33 mouse cellular contexts compared by ENCODE assay signal in genomic region chr3:138273080-138273479, GRCm38 (mm10). TPM values are rescaled to one million over a fixed set of nuclear protein-coding genes. Genes with fewer than 3 reads are reported as not detected.
DNase-seq lines count a peak whose midpoint lies in the region; ATAC-seq and TF ChIP-seq lines count a peak whose summit lies in the region.
"Had no signal": no experiment of that assay in that cellular context is flagged by ENCODE, and none has a peak within 500 bp of the region (broad histone marks: within the 10 kb centered on the region; RNA-seq: fewer than 3 reads in every experiment).

No protein-coding gene starts in this region.

- WGBS in embryonic facial prominence, embryonic 14.5 days, result 70% methylated on average over 7 of the region's 7 CpGs
- WGBS in embryonic facial prominence, embryonic 10.5 days, result 89% methylated on average over 7 of the region's 7 CpGs

- H3K27ac ChIP-seq in embryonic facial prominence, embryonic 14.5 days (replicated peaks; ENCODE audit: low read depth, low read length), result no peak overlapping the region
- H3K27ac ChIP-seq in embryonic facial prominence, embryonic 10.5 days (replicated peaks), result no peak overlapping the region
- peak overlapping the region; percentile 60 for H3K27ac ChIP-seq in embryonic fibroblast, embryonic 13.5 days (ENCODE audit: insufficient read depth, low read length)
- H3K27ac ChIP-seq: embryonic facial prominence, embryonic 13.5 days; forebrain, embryonic 12.5 days; hindbrain, embryonic 10.5 days; kidney, embryonic 15.5 days; limb, embryonic 12.5 days; liver, embryonic 12.5 days; midbrain, embryonic 12.5 days; neural tube, embryonic 13.5 days; stomach, embryonic 15.5 days had no signal

- DNase-seq in embryonic facial prominence, embryonic 14.5 days (ENCODE audit: low spot score), result peak; percentile 63
- DNase-seq in embryonic facial prominence, embryonic 10.5 days (ENCODE audit: low spot score), result no peak
- peak; percentile 20 for DNase-seq in 3134 (ENCODE audit: extremely low read depth, insufficient read length, low spot score)
- peak; percentile 60 for DNase-seq in NIH3T3 (ENCODE audit: low read depth)
- DNase-seq in thymus, postnatal 25 days, result no peak
- no peak for DNase-seq in yolk sac, embryonic 10.5 days (ENCODE audit: low spot score)
- DNase-seq: cerebellum, adult 2 months; cerebellum, postnatal 36 days; forebrain, postnatal 0 days; heart, postnatal 14 days; kidney, adult 18-20 months; kidney, postnatal 25 days; liver, postnatal 0 days; lung, postnatal 36 days; retina, postnatal 1 day; right cerebral cortex, postnatal 14 days; thymus, adult 18-20 months; thymus, postnatal 36 days had no signal

- H3K36me3 ChIP-seq in embryonic facial prominence, embryonic 14.5 days (ENCODE audit: control insufficient read depth, insufficient read depth, low read length), result no peaks in the 10 kb centered on the region
- H3K36me3 ChIP-seq in embryonic facial prominence, embryonic 10.5 days (replicated peaks), result no peaks in the 10 kb centered on the region
- H3K36me3 ChIP-seq: embryonic facial prominence, embryonic 13.5 days; forebrain, embryonic 12.5 days; hindbrain, embryonic 10.5 days; kidney, embryonic 15.5 days; limb, embryonic 12.5 days; liver, embryonic 12.5 days; midbrain, embryonic 12.5 days; neural tube, embryonic 13.5 days; stomach, embryonic 15.5 days had no signal

- ATAC-seq in embryonic facial prominence, embryonic 14.5 days (ENCODE audit: low read depth), result no peak
- ATAC-seq: forebrain, postnatal 0 days; hindbrain, embryonic 16.5 days; liver, embryonic 12.5 days; liver, postnatal 0 days had no signal

- H3K4me3 ChIP-seq in embryonic facial prominence, embryonic 14.5 days (ENCODE audit: low read depth, low read length), result no peak overlapping the region
- H3K4me3 ChIP-seq in embryonic facial prominence, embryonic 10.5 days, result no peak overlapping the region
- no peak overlapping the region for H3K4me3 ChIP-seq in embryonic fibroblast, embryonic 13.5 days (ENCODE audit: insufficient read depth, low read length)
- H3K4me3 ChIP-seq: embryonic facial prominence, embryonic 13.5 days; forebrain, embryonic 12.5 days; hindbrain, embryonic 10.5 days; kidney, embryonic 15.5 days; limb, embryonic 12.5 days; liver, embryonic 12.5 days; midbrain, embryonic 12.5 days; neural tube, embryonic 13.5 days; stomach, embryonic 15.5 days had no signal

- H3K9ac ChIP-seq in embryonic facial prominence, embryonic 14.5 days (ENCODE audit: low read depth, low read length), result no peak overlapping the region
- H3K9ac ChIP-seq: embryonic facial prominence, embryonic 13.5 days; forebrain, embryonic 12.5 days; forebrain, postnatal 0 days; kidney, embryonic 15.5 days; limb, embryonic 12.5 days; liver, embryonic 12.5 days; liver, postnatal 0 days; midbrain, embryonic 12.5 days; neural tube, embryonic 13.5 days; stomach, embryonic 15.5 days had no signal

- H3K9me3 ChIP-seq in embryonic facial prominence, embryonic 14.5 days (ENCODE audit: control insufficient read depth, low read length), result no peaks in the 10 kb centered on the region
- H3K9me3 ChIP-seq in embryonic facial prominence, embryonic 10.5 days, result no peaks in the 10 kb centered on the region
- H3K9me3 ChIP-seq: embryonic facial prominence, embryonic 13.5 days; forebrain, embryonic 12.5 days; hindbrain, embryonic 10.5 days; kidney, embryonic 15.5 days; limb, embryonic 12.5 days; liver, embryonic 12.5 days; midbrain, embryonic 12.5 days; neural tube, embryonic 13.5 days; stomach, embryonic 15.5 days had no signal

- no peaks in the 10 kb centered on the region for H3K27me3 ChIP-seq in embryonic facial prominence, embryonic 14.5 days (replicated peaks; ENCODE audit: control insufficient read depth, insufficient read depth, low read length)
- no peaks in the 10 kb centered on the region for H3K27me3 ChIP-seq in embryonic facial prominence, embryonic 10.5 days (replicated peaks; ENCODE audit: low read depth, poor library complexity, severe bottlenecking)
- H3K27me3 ChIP-seq: CH12.LX; embryonic facial prominence, embryonic 13.5 days; forebrain, embryonic 12.5 days; kidney, embryonic 15.5 days; limb, embryonic 12.5 days; liver, embryonic 12.5 days; midbrain, embryonic 12.5 days; neural tube, embryonic 13.5 days; stomach, embryonic 15.5 days had no signal

- TF ChIP-seq CTCF in embryonic fibroblast, embryonic 13.5 days (IDR thresholded peaks at IDR 0.05; ENCODE audit: borderline replicate concordance, insufficient read depth, low read length), result no peak

- H3K4me1 ChIP-seq in embryonic facial prominence, embryonic 14.5 days (ENCODE audit: control insufficient read depth, insufficient read depth, low read length), result peaks cover 4% of the 10 kb centered on the region; the same call in 1 of the 2 replicates
- peaks cover 7% of the 10 kb centered on the region; the same call in 1 of the 2 replicates for H3K4me1 ChIP-seq in embryonic facial prominence, embryonic 10.5 days
- H3K4me1 ChIP-seq in embryonic fibroblast, embryonic 13.5 days (ENCODE audit: control insufficient read depth, insufficient read depth, low read length), result no peaks in the 10 kb centered on the region; the same call in 1 of the 2 replicates
- H3K4me1 ChIP-seq: forebrain, embryonic 12.5 days; liver, embryonic 12.5 days; midbrain, embryonic 12.5 days; neural tube, embryonic 13.5 days; stomach, embryonic 15.5 days had no signal

- no peak for TF ChIP-seq POLR2A in embryonic fibroblast, embryonic 13.5 days (IDR thresholded peaks at IDR 0.05; ENCODE audit: low read depth, low read length)

- H3K4me2 ChIP-seq in embryonic facial prominence, embryonic 14.5 days (ENCODE audit: low read depth, low read length), result no peak overlapping the region
- H3K4me2 ChIP-seq: embryonic facial prominence, embryonic 13.5 days; forebrain, embryonic 12.5 days; kidney, embryonic 15.5 days; limb, embryonic 12.5 days; liver, embryonic 12.5 days; midbrain, embryonic 12.5 days; neural tube, embryonic 13.5 days; stomach, embryonic 15.5 days had no signal

RNA-seq across cellular contexts. Expression of gene Adh1, which starts 12.3 kb away (rescaled TPM):
- polyA plus RNA-seq in embryonic facial prominence, embryonic 14.5 days (2014; fragmentation: Nextera tagmentation; extraction: Ambion mirVana), result 24.2 and 25.6 TPM in 2 replicates
- not detected in 2 replicates for polyA plus RNA-seq in embryonic facial prominence, embryonic 10.5 days (2016; fragmentation: Nextera tagmentation; extraction: Ambion mirVana)
- polyA plus RNA-seq in embryonic fibroblast, embryonic 13.5 days (2011; ENCODE audit: insufficient read length, low read depth, missing spikeins), result 2.2 and 7.2 TPM in 2 replicates

RNA-seq across cellular contexts. Expression of gene Adh6a, which starts 40.0 kb away (rescaled TPM):
- polyA plus RNA-seq in embryonic facial prominence, embryonic 14.5 days (2014; fragmentation: Nextera tagmentation; extraction: Ambion mirVana), result 0.17 TPM in 1 of 2 replicates, not detected in the other
- not detected in 2 replicates for polyA plus RNA-seq in embryonic facial prominence, embryonic 10.5 days (2016; fragmentation: Nextera tagmentation; extraction: Ambion mirVana)
- polyA plus RNA-seq in embryonic fibroblast, embryonic 13.5 days (2011; ENCODE audit: insufficient read length, low read depth, missing spikeins), result not detected in 2 replicates
- polyA plus RNA-seq: C2C12; cerebellum, adult 2 months; embryonic facial prominence, embryonic 13.5 days; forebrain, embryonic 12.5 days; forebrain, postnatal 0 days; heart, embryonic 14.5 days; hindbrain, embryonic 10.5 days; hindbrain, embryonic 16.5 days; kidney, embryonic 15.5 days; limb, embryonic 12.5 days; liver, embryonic 12.5 days; liver, postnatal 0 days; midbrain, embryonic 12.5 days had no signal

RNA-seq across cellular contexts. Expression of gene Adh7, which starts 55.5 kb away (rescaled TPM):
- 4.8 and 5.2 TPM in 2 replicates for polyA plus RNA-seq in embryonic facial prominence, embryonic 14.5 days (2014; fragmentation: Nextera tagmentation; extraction: Ambion mirVana)
- not detected in 2 replicates for polyA plus RNA-seq in embryonic facial prominence, embryonic 10.5 days (2016; fragmentation: Nextera tagmentation; extraction: Ambion mirVana)
- polyA plus RNA-seq in embryonic fibroblast, embryonic 13.5 days (2011; ENCODE audit: insufficient read length, low read depth, missing spikeins), result 5.4 and 11.9 TPM in 2 replicates
- polyA plus RNA-seq: cerebellum, adult 2 months; forebrain, embryonic 12.5 days; heart, embryonic 14.5 days; intestine, embryonic 14.5 days had no signal

Comparison
In these comparisons a context has a peak if more than half of its experiments do, and no peak if none do; other contexts are left out.
1. DNase-seq: peak in embryonic facial prominence, embryonic 14.5 days (single experiment), 3134 (single experiment) and NIH3T3 (single experiment); none in embryonic facial prominence, embryonic 10.5 days (single experiment), thymus, postnatal 25 days (single experiment) and yolk sac, embryonic 10.5 days (single experiment).